Mouse (Mus musculus): ENCODE results near the gene Vbp1. TPM values are rescaled to one million over a fixed set of nuclear protein-coding genes. Genes with fewer than 3 reads are reported as not detected.

Gene Vbp1
- total and polyA plus RNA-seq, 3 experiments = 61.9 to 71.6 TPM; not detected in 1

DNA sequence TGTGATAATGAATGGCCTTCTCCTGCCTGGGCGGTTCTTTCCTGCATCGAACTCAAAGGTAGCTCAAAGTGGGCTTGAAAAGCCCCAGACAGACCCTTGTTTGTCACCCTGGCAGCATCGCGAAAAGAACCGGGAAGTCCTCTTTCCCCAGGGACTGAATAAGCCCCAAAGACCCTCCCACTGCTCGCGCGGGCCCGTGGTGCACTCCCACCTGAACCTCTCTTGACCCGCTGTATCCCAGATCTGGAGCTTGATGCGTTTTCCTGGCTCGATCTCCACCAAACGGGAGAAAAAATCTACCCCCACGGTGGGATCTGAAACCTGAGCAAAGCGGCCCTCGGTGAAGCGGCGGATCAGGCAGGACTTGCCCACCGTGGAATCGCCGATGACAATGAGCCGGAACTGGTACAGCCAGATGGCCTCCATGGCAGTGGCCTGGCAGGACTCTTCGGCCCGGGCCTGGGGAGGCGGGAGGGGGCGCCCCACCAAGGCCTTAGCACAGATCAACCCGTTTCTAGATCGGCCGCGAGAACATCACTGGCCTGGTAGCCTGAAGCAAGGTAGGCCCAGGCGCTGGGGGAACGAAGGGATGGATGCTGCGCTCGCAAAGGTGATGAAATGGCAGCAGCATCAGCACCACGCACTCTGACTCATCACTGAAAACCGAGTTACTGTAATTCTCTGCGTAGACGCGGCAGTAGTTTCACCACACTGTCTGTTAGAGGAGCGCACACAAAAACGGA is 63.7 kb downstream of the Vbp1 start, which contains the start of gene Rab39b:
Rab39b (minus strand) TSS at position 650 of the 743 bp plus-strand sequence.
- Histone ChIP-seq H3K79me2 (ENCODE audit: control insufficient read depth, insufficient read depth, low read length, poor library complexity) (no peaks in the 10 kb centered on the region), H3K9me3 (replicated peaks; ENCODE audit: insufficient read depth, low read length) (no peaks in the 10 kb centered on the region), H3K4me1 (ENCODE audit: control insufficient read depth in 1 of 2, insufficient read depth in 2 of 2, low read length in 2 of 2) (no peaks in the 10 kb centered on the region), H3K9ac (ENCODE audit: control insufficient read depth, low read depth, low read length, poor library complexity, severe bottlenecking) (no peak within 1 kb of the TSS), H3K27ac (ENCODE audit: control insufficient read depth, low read depth, low read length) (no peak within 1 kb of the TSS), H3K36me3 (ENCODE audit: control insufficient read depth in 1 of 2, insufficient read depth in 2 of 2, low read length in 2 of 2) (no peaks in the 10 kb centered on the region), H3K4me3 (ENCODE audit: control insufficient read depth in 1 of 2, insufficient read depth in 1 of 2, low read depth in 2 of 2, low read length in 2 of 2) (no peak within 1 kb of the TSS), H3K27me3 (ENCODE audit: control insufficient read depth in 1 of 2, insufficient read depth in 2 of 2, low read length in 2 of 2) (no peaks in the 10 kb centered on the region)
- TF ChIP-seq SIN3A (IDR thresholded peaks at IDR 0.05; ENCODE audit: low read length) (no peak), RCOR1 (IDR thresholded peaks at IDR 0.05; ENCODE audit: low read depth, low read length) (no peak), POLR2AphosphoS5 (IDR thresholded peaks at IDR 0.05; ENCODE audit: borderline replicate concordance, low read depth, low read length) (no peak), NELFE (IDR thresholded peaks at IDR 0.05; ENCODE audit: low read depth, low read length) (no peak), EP300 (IDR thresholded peaks at IDR 0.05; ENCODE audit: low read depth in 1 of 2, low read length in 2 of 2) (no peak), CHD2 (IDR thresholded peaks at IDR 0.05; ENCODE audit: low read length) (no peak), MXI1 (IDR thresholded peaks at IDR 0.05; ENCODE audit: low read depth, low read length) (no peak), KAT2A (conservative IDR thresholded peaks at IDR 0.05; ENCODE audit: low read depth, low read length) (no peak), JUND (IDR thresholded peaks at IDR 0.05; ENCODE audit: low read depth, low read length) (no peak), MAFK (IDR thresholded peaks at IDR 0.05; ENCODE audit: borderline replicate concordance, low read depth, low read length) (no peak), TCF12 (IDR thresholded peaks at IDR 0.05; ENCODE audit: low read depth, low read length) (no peak), CTCF (IDR thresholded peaks at IDR 0.05 in 2 of 3, conservative IDR thresholded peaks at IDR 0.05 in 1 of 3; ENCODE audit: control insufficient read depth in 1 of 3, insufficient read depth in 1 of 3, low read depth in 2 of 3, low read length in 3 of 3, poor library complexity in 1 of 3, severe bottlenecking in 1 of 3) (no peak), CHD1 (IDR thresholded peaks at IDR 0.05; ENCODE audit: low read depth, low read length) (no peak)
- DNase-seq (ENCODE audit: low read depth, low spot score) = no peak

DNA sequence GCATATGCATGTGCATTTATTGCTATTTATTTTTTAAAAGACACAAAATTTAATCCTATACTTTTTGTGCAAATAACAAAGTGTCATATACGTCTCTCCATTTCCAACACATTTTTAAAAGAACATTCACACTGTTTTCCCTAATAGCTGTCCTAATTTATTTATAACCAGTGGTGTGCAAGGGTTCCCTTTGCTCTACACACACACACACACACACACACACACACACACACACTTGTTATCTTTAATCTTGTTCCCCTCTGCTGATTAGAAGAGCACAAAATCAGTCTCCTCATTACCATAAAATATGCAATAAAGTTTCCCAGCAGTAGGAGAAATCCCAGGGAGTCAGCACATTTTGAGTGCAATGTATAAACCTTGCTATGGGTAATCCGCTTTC is 64.4 kb downstream of the Vbp1 start:
- no peaks in the 10 kb centered on the region for H3K36me3 ChIP-seq (ENCODE audit: control insufficient read depth in 1 of 2, insufficient read depth in 2 of 2, low read length in 2 of 2)
- H3K4me1 ChIP-seq (ENCODE audit: control insufficient read depth in 1 of 2, insufficient read depth in 2 of 2, low read length in 2 of 2) = no peaks in the 10 kb centered on the region
- H3K4me3 ChIP-seq (ENCODE audit: control insufficient read depth in 1 of 2, insufficient read depth in 1 of 2, low read depth in 2 of 2, low read length in 2 of 2) = no peak overlapping the region
- no peaks in the 10 kb centered on the region for H3K9me3 ChIP-seq (replicated peaks; ENCODE audit: insufficient read depth, low read length)
- no peak overlapping the region for H3K9ac ChIP-seq (ENCODE audit: control insufficient read depth, low read depth, low read length, poor library complexity, severe bottlenecking)
- no peaks in the 10 kb centered on the region for H3K27me3 ChIP-seq (ENCODE audit: control insufficient read depth in 1 of 2, insufficient read depth in 2 of 2, low read length in 2 of 2)
- no peaks in the 10 kb centered on the region for H3K79me2 ChIP-seq (ENCODE audit: control insufficient read depth, insufficient read depth, low read length, poor library complexity)
- H3K27ac ChIP-seq (ENCODE audit: control insufficient read depth, low read depth, low read length) = no peak overlapping the region
- TF ChIP-seq JUND (IDR thresholded peaks at IDR 0.05; ENCODE audit: low read depth, low read length) (no peak), ZC3H11A (IDR thresholded peaks at IDR 0.05; ENCODE audit: low read depth, low read length) (no peak), CHD1 (IDR thresholded peaks at IDR 0.05; ENCODE audit: low read depth, low read length) (no peak), SMC3 (IDR thresholded peaks at IDR 0.05; ENCODE audit: low read depth, low read length) (no peak), TCF12 (IDR thresholded peaks at IDR 0.05; ENCODE audit: low read depth, low read length) (no peak), EP300 (IDR thresholded peaks at IDR 0.05; ENCODE audit: low read depth in 1 of 2, low read length in 2 of 2) (no peak), SIN3A (IDR thresholded peaks at IDR 0.05; ENCODE audit: low read length) (no peak), USF2 (IDR thresholded peaks at IDR 0.05; ENCODE audit: borderline replicate concordance in 1 of 2, insufficient read depth in 1 of 2, low read depth in 1 of 2, low read length in 2 of 2) (no peak)
- no peak for DNase-seq (ENCODE audit: low read depth, low spot score)

Other genes starting within 250 kb of the Vbp1 start
- gene Fundc2, start 131.9 kb upstream of the Vbp1 start, total RNA-seq (2012; rRNA removed) = 17.0 and 18.0 TPM in 2 replicates
- gene Fundc2, start 131.9 kb upstream of the Vbp1 start, polyA plus RNA-seq (2012; ENCODE audit: insufficient read depth in 1 of 2, insufficient read length in 2 of 2, low read depth in 1 of 2, low replicate concordance in 2 of 2, missing spikeins in 1 of 2) = 10 to 100 TPM in 1 of 2 experiments, not detected in 1; 41.5 TPM
- gene F8, start 131.7 kb upstream of the Vbp1 start, total RNA-seq (2012; rRNA removed) = 0.65 and 1.1 TPM in 2 replicates
- gene F8, start 131.7 kb upstream of the Vbp1 start, polyA plus RNA-seq (2012; ENCODE audit: insufficient read depth in 1 of 2, insufficient read length in 2 of 2, low read depth in 1 of 2, low replicate concordance in 2 of 2, missing spikeins in 1 of 2) = under 1 TPM in 1 of 2 experiments, not detected in 1; 0.67 TPM
- gene Cmc4, start 97.7 kb upstream of the Vbp1 start, total RNA-seq (2012; rRNA removed) = 10.6 and 11.9 TPM in 2 replicates
- 10 to 100 TPM in 1 of 2 experiments, not detected in 1; 10.7 TPM for gene Cmc4, start 97.7 kb upstream of the Vbp1 start, polyA plus RNA-seq (2012; ENCODE audit: insufficient read depth in 1 of 2, insufficient read length in 2 of 2, low read depth in 1 of 2, low replicate concordance in 2 of 2, missing spikeins in 1 of 2)
- gene Mtcp1, start 97.7 kb upstream of the Vbp1 start, total RNA-seq (2012; rRNA removed) = 4.3 TPM in 2 replicates
- 1 to 10 TPM in 1 of 2 experiments, not detected in 1; 7.6 TPM for gene Mtcp1, start 97.7 kb upstream of the Vbp1 start, polyA plus RNA-seq (2012; ENCODE audit: insufficient read depth in 1 of 2, insufficient read length in 2 of 2, low read depth in 1 of 2, low replicate concordance in 2 of 2, missing spikeins in 1 of 2)
- 18.4 and 18.6 TPM in 2 replicates for gene Brcc3, start 97.7 kb upstream of the Vbp1 start, total RNA-seq (2012; rRNA removed)
- 10 to 100 TPM in 1 of 2 experiments, not detected in 1; 51.7 TPM for gene Brcc3, start 97.7 kb upstream of the Vbp1 start, polyA plus RNA-seq (2012; ENCODE audit: insufficient read depth in 1 of 2, insufficient read length in 2 of 2, low read depth in 1 of 2, low replicate concordance in 2 of 2, missing spikeins in 1 of 2)
- not detected in 2 replicates for gene Rab39b, start 63.9 kb downstream of the Vbp1 start, total RNA-seq (2012; rRNA removed)
- not detected for gene Rab39b, start 63.9 kb downstream of the Vbp1 start, polyA plus RNA-seq (2012; ENCODE audit: insufficient read depth in 1 of 2, insufficient read length in 2 of 2, low read depth in 1 of 2, low replicate concordance in 2 of 2, missing spikeins in 1 of 2)